Mouse (Mus musculus): ENCODE results near the gene Map3k5.

- TF ChIP-seq POLR2A (IDR thresholded peaks at IDR 0.05; ENCODE audit: low read depth, low read length) (no peak), CTCF (conservative IDR thresholded peaks at IDR 0.05; ENCODE audit: insufficient read depth, insufficient read length, low read depth, low read length) (no peak)
Measured at GRCm38 (mm10) chr10:20069771-20070460, 135.6 kb downstream of the Map3k5 start.
